Mouse (Mus musculus): ENCODE data around the gene Urb1. TPM values are rescaled to one million over a fixed set of nuclear protein-coding genes. Genes with fewer than 3 reads are reported as not detected.
A peak's percentile ranks its signal among the peaks of the same experiment; 100 is the strongest.

The Urb1 gene
- polyA plus RNA-seq, 1 experiment: 2.7 TPM

- H3K27ac ChIP-seq (ENCODE audit: insufficient read depth, low read depth, low read length): no peak overlapping the region
- 96% methylated on average over 7 of the region's 7 CpGs for WGBS
Measured at GRCm38 (mm10) chr16:90748169-90748568, 62.0 kb downstream of the Urb1 start.

DNA sequence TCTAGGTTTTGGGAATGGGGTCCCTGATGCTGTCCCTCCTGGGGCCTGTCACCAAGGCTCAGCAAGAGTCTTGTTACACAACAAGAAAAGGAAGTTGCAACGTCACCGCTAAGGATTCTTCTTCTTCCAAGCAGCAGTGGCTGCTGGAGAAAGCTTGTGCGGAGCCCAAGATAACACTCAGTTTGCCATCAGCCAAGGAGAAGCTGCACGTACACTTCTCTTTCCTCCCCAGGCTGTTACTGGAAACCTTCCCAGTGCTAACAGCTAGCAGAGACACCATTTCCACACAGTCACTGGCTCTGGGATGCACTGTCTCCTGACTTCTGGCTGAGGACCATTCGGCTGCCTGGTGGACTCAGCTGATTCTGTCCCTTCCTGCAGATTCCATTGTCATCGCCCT is 63.1 kb downstream of the Urb1 start:
- WGBS: 79% methylated on average over 6 of the region's 6 CpGs
- Histone ChIP-seq H3K4me3 (ENCODE audit: insufficient read depth, low read depth, low read length) (no peak overlapping the region), H3K27me3 (replicated peaks; ENCODE audit: control insufficient read depth, insufficient read depth, low read length) (no peaks in the 10 kb centered on the region), H3K36me3 (ENCODE audit: control insufficient read depth, insufficient read depth, low read length) (no peaks in the 10 kb centered on the region), H3K4me1 (ENCODE audit: control insufficient read depth, insufficient read depth, low read length) (peaks cover 3% of the 10 kb centered on the region; the same call in 1 of the 2 replicates), H3K27ac (ENCODE audit: insufficient read depth, low read depth, low read length) (no peak overlapping the region)
- peak; percentile 11 for DNase-seq
- TF ChIP-seq CTCF (conservative IDR thresholded peaks at IDR 0.05; ENCODE audit: insufficient read depth, insufficient read length, low read depth, low read length): no peak

More at GRCm38 (mm10) chr16:90748169-90748568, 62.0 kb downstream of the Urb1 start:
- no peak for DNase-seq
- TF ChIP-seq POLR2A (IDR thresholded peaks at IDR 0.05; ENCODE audit: low read depth, low read length) (no peak), CTCF (conservative IDR thresholded peaks at IDR 0.05; ENCODE audit: insufficient read depth, insufficient read length, low read depth, low read length) (no peak)
- no peaks in the 10 kb centered on the region for H3K36me3 ChIP-seq (ENCODE audit: control insufficient read depth, insufficient read depth, low read length)
- peaks cover 3% of the 10 kb centered on the region; the same call in 1 of the 2 replicates for H3K4me1 ChIP-seq (ENCODE audit: control insufficient read depth, insufficient read depth, low read length)
- H3K4me3 ChIP-seq (ENCODE audit: insufficient read depth, low read depth, low read length): no peak overlapping the region
- no peaks in the 10 kb centered on the region for H3K27me3 ChIP-seq (replicated peaks; ENCODE audit: control insufficient read depth, insufficient read depth, low read length)

DNA sequence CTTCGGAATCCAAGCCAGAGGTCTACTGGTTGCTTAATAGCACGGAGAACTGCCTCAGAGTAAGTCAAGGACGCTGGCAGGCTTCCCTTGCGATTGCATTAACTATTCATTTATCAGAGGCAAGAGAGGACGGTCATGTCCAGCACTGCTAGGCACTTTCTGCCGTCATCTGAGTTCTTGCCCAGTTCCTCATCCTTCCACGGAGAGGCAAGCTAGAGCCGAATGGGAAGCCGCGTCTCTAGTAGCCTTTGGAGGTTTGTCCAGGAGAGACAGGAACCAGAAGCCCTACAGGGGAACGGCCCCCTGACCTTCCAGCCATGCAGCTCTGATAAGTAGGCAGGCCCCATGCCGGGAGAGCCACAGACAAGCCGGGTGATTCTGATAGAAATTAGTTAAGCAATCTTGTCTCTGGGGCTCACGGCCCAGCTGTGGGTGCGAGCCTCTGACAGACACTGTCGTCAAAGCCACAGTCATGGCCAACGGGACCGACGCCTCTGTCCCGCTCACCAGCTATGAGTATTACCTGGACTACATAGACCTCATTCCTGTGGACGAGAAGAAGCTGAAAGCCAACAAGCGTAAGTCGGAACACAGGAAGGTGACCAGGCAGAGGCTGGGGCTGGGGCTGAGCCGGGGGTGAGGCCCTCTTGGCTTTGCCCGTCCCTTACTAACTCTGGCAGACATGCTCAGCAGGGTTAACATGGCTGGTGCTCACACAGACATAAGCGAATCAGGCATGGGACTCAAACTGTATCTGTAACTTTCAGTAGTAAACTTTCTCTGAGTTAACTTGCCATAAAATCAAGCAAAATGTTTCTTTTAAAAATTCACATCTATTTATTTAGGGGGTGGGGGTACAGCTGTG is 71.9 kb downstream of the Urb1 start, which contains the start of gene Mrap:
TSS of gene Mrap (plus strand) at position 116 of the 865 bp plus-strand sequence.
- no peaks in the 10 kb centered on the region for H3K4me1 ChIP-seq (ENCODE audit: control insufficient read depth, insufficient read depth, low read length)
- H3K4me3 ChIP-seq (ENCODE audit: insufficient read depth, low read depth, low read length): no peak within 1 kb of the TSS
- no peak; the same call in 1 of the 2 replicates for TF ChIP-seq CTCF (conservative IDR thresholded peaks at IDR 0.05; ENCODE audit: insufficient read depth, insufficient read length, low read depth, low read length)
- TF ChIP-seq POLR2A (IDR thresholded peaks at IDR 0.05; ENCODE audit: low read depth, low read length): no peak
- peak; percentile 28 for DNase-seq
- 89% methylated on average over 26 of the region's 26 CpGs for WGBS
- H3K27ac ChIP-seq (ENCODE audit: insufficient read depth, low read depth, low read length): no peak within 1 kb of the TSS
- no peaks in the 10 kb centered on the region for H3K27me3 ChIP-seq (replicated peaks; ENCODE audit: control insufficient read depth, insufficient read depth, low read length)
- H3K36me3 ChIP-seq (ENCODE audit: control insufficient read depth, insufficient read depth, low read length): no peaks in the 10 kb centered on the region

DNA sequence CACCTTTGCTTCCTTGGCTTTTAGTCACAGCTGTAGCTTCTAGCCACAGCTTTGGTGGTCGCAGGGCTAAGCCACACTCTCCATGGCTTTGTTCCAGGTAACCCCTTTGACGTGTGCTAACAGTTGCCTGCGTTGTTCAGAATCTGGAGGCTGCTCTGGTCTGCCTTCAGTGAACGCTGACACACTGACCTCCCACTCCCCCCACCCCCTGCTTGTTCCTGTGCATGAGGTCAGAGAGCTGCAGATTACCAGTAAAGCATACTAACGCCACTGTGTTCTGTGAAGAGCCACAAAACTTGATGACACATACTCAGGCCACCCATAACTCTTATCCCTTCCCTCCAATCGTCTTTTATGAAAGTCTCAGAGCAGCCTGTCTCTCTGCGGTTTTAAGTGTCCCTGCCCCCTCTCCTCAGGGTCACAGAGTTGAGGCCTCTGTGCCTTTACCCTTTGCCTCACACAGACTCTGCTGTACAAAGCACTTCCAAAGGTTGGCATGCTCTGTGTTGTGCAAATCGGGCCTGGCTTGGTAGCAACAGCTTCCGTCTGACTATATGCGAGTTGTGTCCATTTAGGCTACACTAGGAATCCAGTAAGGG is 73.4 kb downstream of the Urb1 start:
- H3K27ac ChIP-seq (ENCODE audit: insufficient read depth, low read depth, low read length): no peak overlapping the region
- WGBS: 46% methylated on average over 10 of the region's 10 CpGs
- TF ChIP-seq POLR2A (IDR thresholded peaks at IDR 0.05; ENCODE audit: low read depth, low read length) (no peak), CTCF (conservative IDR thresholded peaks at IDR 0.05; ENCODE audit: insufficient read depth, insufficient read length, low read depth, low read length) (no peak)
- DNase-seq: peak; percentile 26
- H3K4me1 ChIP-seq (ENCODE audit: control insufficient read depth, insufficient read depth, low read length): no peaks in the 10 kb centered on the region
- no peak overlapping the region for H3K4me3 ChIP-seq (ENCODE audit: insufficient read depth, low read depth, low read length)
- no peaks in the 10 kb centered on the region for H3K27me3 ChIP-seq (replicated peaks; ENCODE audit: control insufficient read depth, insufficient read depth, low read length)
- no peaks in the 10 kb centered on the region for H3K36me3 ChIP-seq (ENCODE audit: control insufficient read depth, insufficient read depth, low read length)

DNA sequence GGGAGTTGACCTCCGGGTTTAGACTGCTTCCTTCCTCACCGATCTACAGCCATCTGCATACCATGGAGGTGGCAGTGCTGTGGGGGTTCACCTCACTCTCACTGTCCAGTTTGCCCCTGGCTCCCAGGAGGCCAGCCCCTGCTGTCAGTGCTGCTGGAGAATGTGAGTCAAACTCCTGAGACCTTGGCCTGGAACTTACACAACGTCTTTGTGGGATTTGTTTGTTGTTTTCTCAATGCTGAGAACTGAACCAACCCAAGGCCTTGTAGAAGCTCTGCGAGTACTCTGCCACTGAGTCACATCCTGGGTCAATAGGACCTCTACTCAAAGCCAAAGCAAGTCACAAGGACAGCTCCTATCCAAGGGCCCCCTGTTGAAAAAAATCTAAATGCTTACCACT is 74.6 kb downstream of the Urb1 start:
- no peak for TF ChIP-seq POLR2A (IDR thresholded peaks at IDR 0.05; ENCODE audit: low read depth, low read length)
- no peak for TF ChIP-seq CTCF (conservative IDR thresholded peaks at IDR 0.05; ENCODE audit: insufficient read depth, insufficient read length, low read depth, low read length)
- no peak overlapping the region for H3K27ac ChIP-seq (ENCODE audit: insufficient read depth, low read depth, low read length)
- H3K36me3 ChIP-seq (ENCODE audit: control insufficient read depth, insufficient read depth, low read length): no peaks in the 10 kb centered on the region
- no peak for DNase-seq
- no peak overlapping the region for H3K4me3 ChIP-seq (ENCODE audit: insufficient read depth, low read depth, low read length)
- H3K27me3 ChIP-seq (replicated peaks; ENCODE audit: control insufficient read depth, insufficient read depth, low read length): no peaks in the 10 kb centered on the region
- no peaks in the 10 kb centered on the region for H3K4me1 ChIP-seq (ENCODE audit: control insufficient read depth, insufficient read depth, low read length)
- WGBS: 63% methylated on average over 4 of the region's 4 CpGs

DNA sequence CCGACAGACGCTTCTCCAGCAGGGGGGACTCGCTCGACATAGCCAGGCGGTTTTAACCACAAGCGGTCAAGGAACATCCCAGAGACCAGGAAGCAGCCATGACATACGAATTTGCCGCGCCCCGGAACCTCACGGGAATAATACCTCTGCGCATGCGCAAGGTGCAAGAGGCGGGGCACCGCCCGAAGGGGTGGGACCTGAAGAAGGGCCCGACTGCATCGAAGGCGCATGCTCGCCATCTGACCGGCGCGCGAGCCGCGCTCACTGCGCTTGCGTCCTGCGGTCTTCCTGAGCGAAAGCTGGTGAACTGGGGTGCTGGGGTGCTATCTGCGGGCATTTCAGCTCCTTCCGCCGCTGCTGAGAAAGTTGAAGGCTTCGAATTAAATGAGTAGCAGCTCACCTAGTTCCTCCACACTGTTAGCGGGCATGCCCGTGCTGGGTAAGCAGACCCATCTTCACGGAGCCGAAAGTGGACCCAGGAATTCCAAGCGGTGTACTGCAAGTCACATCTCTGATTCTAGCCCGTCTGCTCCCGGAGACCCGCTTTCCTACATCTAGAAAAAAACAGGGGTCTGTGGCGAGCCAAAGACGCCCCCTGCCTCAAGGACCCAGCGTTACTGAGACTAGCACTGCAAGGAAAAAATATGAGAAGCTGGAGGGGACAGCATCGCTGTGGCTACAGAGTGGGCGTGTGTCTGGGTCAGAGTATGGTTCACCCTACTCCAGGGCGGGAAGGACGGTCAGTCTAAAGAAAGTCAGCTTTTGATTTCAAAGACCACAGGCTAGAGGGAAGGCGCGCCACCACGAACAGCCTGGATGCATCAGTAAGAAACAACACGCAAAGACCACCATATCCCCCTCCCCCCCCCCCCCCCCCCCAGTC is 82.7 kb downstream of the Urb1 start, which contains the start of gene Mis18a:
TSS of gene Mis18a (minus strand) at position 172 of the 883 bp plus-strand sequence.
- no peak within 1 kb of the TSS for H3K27ac ChIP-seq (ENCODE audit: insufficient read depth, low read depth, low read length)
- 2% methylated on average over 53 of the region's 53 CpGs for WGBS
- DNase-seq: peak; percentile 97
- TF ChIP-seq POLR2A (IDR thresholded peaks at IDR 0.05; ENCODE audit: low read depth, low read length) (peak; percentile 84), CTCF (conservative IDR thresholded peaks at IDR 0.05; ENCODE audit: insufficient read depth, insufficient read length, low read depth, low read length) (no peak)
- no peaks in the 10 kb centered on the region for H3K36me3 ChIP-seq (ENCODE audit: control insufficient read depth, insufficient read depth, low read length)
- H3K27me3 ChIP-seq (replicated peaks; ENCODE audit: control insufficient read depth, insufficient read depth, low read length): no peaks in the 10 kb centered on the region
- peaks cover 3% of the 10 kb centered on the region; the same call in 1 of the 2 replicates for H3K4me1 ChIP-seq (ENCODE audit: control insufficient read depth, insufficient read depth, low read length)
- peak within 1 kb of the TSS; percentile 92 for H3K4me3 ChIP-seq (ENCODE audit: insufficient read depth, low read depth, low read length)

Measured in kidney, adult 2 months (tissue).